Mouse (Mus musculus) stomach, postnatal 0 days (tissue): ENCODE measurements around the gene Abat.

Source experiments
- CTCF ChIP-seq: IDR thresholded peaks from 2 replicates; pipeline ENCODE4 v1.5.1; 2016; ENCODE audit warnings: antibody characterized with exemption, low read depth, mild to moderate bottlenecking, moderate library complexity
- EP300 ChIP-seq: optimal IDR thresholded peaks from 2 replicates; pipeline ENCODE3; 2016; ENCODE audit warnings: antibody characterized with exemption

DNA sequence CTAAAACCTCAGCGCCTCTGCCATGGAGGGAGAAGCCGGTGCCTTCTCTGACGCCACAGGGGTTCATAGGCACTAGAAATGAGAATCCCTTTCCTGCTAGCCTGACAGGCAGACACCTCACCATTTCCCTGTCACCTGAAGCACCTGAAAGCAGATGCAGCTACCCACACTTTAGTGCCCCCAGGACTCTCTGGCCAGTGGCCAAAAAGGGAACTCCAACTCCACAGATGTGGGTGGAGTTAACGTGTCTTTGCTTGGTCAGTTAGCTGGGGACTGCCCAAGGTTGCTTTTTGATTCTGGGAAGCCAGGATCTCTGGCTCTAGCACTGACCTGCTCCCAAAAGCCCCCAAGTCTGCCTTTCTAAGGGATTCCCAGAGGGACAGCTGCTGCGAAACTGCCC is 156.2 kb downstream of the Abat start:
- TF ChIP-seq CTCF (no peak), EP300 (no peak)
